Mouse (Mus musculus) kidney, embryonic 15.5 days (tissue): ENCODE results near the gene Mxra7. TPM values are rescaled to one million over a fixed set of nuclear protein-coding genes. Genes with fewer than 3 reads are reported as not detected.

Experiments
- ATAC-seq: fragments of 200-750 bp; cut with Nextera tagmentation; replicated peaks from 2 replicates; pipeline ENCODE4 v1.8.0; 2017; ENCODE audit warnings: moderate TSS enrichment; ENCODE audit not compliant: low FRiP score
- H3K27ac ChIP-seq: fragments of 300-500 bp; sonication (generic); 2 replicates; pipeline ENCODE4 v1.5.1; 2015; ENCODE audit warnings: mild to moderate bottlenecking, inconsistent platforms
- H3K27me3 ChIP-seq: fragments of 300-500 bp; sonication (generic); 2 replicates; pipeline ENCODE4 v1.6.1; 2015; ENCODE audit warnings: inconsistent platforms
- H3K36me3 ChIP-seq: fragments of 300-500 bp; sonication (generic); 2 replicates; pipeline ENCODE4 v1.6.1; 2015; ENCODE audit warnings: inconsistent platforms
- H3K4me1 ChIP-seq: fragments of 300-500 bp; sonication (generic); 2 replicates; pipeline ENCODE4 v1.6.1; 2015; ENCODE audit warnings: inconsistent platforms
- H3K4me2 ChIP-seq: fragments of 300-500 bp; sonication (generic); 2 replicates; pipeline ENCODE4 v1.6.1; 2015; ENCODE audit warnings: moderate library complexity, mild to moderate bottlenecking, inconsistent platforms
- H3K4me3 ChIP-seq: fragments of 300-500 bp; sonication (generic); replicated peaks from 2 replicates; pipeline ENCODE4 v1.5.1; 2015; ENCODE audit warnings: mild to moderate bottlenecking, inconsistent platforms
- H3K9ac ChIP-seq: fragments of 300-500 bp; sonication (generic); 2 replicates; pipeline ENCODE4 v1.6.1; 2015; ENCODE audit warnings: mild to moderate bottlenecking, inconsistent platforms
- H3K9me3 ChIP-seq: fragments of 300-500 bp; sonication (generic); replicated peaks from 2 replicates; pipeline ENCODE4 v1.6.1; 2016; ENCODE audit warnings: inconsistent platforms
- WGBS: fragments of 180-500 bp; shearing (Covaris S2); methylation state at CpG from one replicate; pipeline ENCODE4 v1.1.7; 2015; ENCODE audit warnings: mixed read lengths; 5-methylcytosine and 5-hydroxymethylcytosine counted together
- polyA plus RNA-seq: library from polyadenylated mRNA; unstranded; fragments of >200 nt; fragmentation: Nextera tagmentation; extraction: Ambion mirVana; gene quantifications from 2 replicates; pipeline ENCODE4 v1.2.1, GENCODE M21; 2015

The Mxra7 gene
- polyA plus RNA-seq, 1 experiment from 2014 or later, result 20.8 TPM

DNA sequence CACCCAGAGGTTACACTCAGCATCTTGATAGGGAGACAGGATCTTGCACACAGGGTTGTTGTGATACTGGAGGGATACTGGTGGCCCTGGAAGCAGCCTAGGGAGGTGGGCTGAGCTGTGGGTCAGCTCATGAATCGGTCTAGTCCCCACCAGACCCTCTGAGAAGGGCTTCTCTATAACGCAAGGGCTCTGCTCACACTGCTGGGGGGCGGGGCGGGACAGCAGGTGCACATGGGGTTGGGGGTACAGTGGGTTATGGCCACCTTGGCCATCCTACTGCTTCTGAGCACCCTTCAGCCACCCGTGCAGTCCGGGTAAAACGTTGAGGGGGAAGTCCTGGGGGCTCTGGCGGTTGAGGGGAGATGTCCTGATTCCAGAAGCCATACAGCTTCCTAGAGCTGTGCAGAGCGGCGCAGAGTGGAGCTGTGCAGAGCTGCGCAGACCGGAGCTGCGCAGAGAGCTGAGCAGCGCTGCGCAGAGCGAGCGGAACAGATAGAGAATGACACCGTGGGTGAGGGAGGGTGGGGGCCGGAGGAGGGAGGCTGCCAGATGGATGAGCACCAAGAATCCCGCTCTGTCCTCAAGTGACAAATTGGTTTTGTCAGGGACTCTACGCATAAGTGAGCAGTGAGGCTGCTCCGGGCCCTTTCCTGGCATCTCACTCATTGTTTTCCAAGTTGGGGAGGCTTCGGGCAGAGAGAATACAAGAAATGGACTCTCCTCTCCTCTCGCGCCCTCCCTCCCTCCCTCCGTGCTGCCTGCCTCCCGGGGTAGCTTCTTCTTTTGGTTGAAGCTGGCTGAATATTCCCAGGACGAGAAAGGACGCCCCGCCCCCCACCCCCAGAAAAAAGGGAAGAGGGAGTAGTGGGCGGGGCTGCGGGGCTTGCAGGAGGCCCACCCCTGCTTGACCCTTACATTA lies 16.6 kb downstream of the Mxra7 start:
- Histone ChIP-seq H3K4me2 (peak overlapping the region; percentile 74), H3K9me3 (no peaks in the 10 kb centered on the region), H3K36me3 (no peaks in the 10 kb centered on the region), H3K9ac (peak overlapping the region; percentile 33; the same call in 1 of the 2 replicates), H3K27me3 (peaks cover 4% of the 10 kb centered on the region; the same call in 1 of the 2 replicates), H3K27ac (peak overlapping the region; percentile 85), H3K4me1 (peaks cover 62% of the 10 kb centered on the region), H3K4me3 (peak overlapping the region; percentile 37)
- WGBS, result 14% methylated on average over 30 of the region's 32 CpGs
- ATAC-seq, result peak; percentile 79

DNA sequence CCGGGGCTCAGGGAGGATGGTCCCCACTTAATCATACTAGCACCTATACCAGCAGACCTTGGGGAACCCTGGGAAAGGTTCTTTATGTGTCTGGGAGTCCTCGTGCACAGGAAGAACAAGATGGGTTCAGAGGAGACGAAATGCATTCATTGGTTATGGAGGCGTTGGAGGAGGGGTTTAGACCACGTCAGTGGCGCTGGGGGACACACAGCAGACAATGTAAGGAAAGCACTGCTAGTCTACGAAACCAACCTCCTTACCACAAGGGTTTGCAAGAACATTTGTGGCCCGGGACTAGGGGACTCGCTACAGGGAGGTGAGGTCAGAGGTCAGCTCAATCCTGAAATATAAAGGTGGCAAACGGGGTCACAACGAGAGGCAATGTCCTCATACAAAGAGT lies 17.3 kb downstream of the Mxra7 start:
- Histone ChIP-seq H3K36me3 (no peaks in the 10 kb centered on the region), H3K9ac (no peak overlapping the region), H3K9me3 (no peaks in the 10 kb centered on the region), H3K27ac (no peak overlapping the region), H3K4me3 (no peak overlapping the region), H3K4me1 (peaks cover 61% of the 10 kb centered on the region), H3K4me2 (no peak overlapping the region), H3K27me3 (peaks cover 4% of the 10 kb centered on the region; the same call in 1 of the 2 replicates)
- ATAC-seq, result no peak
- WGBS, result 79% methylated on average over 11 of the region's 11 CpGs

DNA sequence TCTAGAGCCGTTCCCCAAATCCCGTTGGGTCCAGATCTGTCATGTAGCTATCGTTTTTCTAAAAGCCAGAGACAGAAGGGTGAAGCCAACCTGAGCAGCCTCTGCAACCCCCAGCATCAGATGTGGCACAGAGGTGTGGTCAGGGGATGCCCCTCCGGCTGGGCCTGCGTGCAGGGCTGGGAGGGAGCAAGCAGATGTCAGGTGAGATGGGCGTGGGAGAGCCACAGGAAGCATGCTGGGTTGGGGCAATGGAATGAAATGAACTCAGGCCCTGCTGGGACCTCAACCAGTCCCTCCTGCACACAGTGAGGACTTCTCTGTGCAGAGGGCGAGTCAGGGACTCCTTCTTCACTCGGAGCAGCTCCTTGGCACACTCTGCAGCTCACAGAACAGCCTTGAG lies 18.3 kb downstream of the Mxra7 start:
- H3K4me1 ChIP-seq, result peaks cover 52% of the 10 kb centered on the region
- no peak overlapping the region for H3K4me2 ChIP-seq
- H3K9me3 ChIP-seq, result no peaks in the 10 kb centered on the region
- no peak overlapping the region for H3K4me3 ChIP-seq
- H3K9ac ChIP-seq, result no peak overlapping the region
- peaks cover 4% of the 10 kb centered on the region; the same call in 1 of the 2 replicates for H3K27me3 ChIP-seq
- no peaks in the 10 kb centered on the region for H3K36me3 ChIP-seq
- no peak overlapping the region for H3K27ac ChIP-seq
- 83% methylated on average over 8 of the region's 8 CpGs for WGBS
- ATAC-seq, result no peak

- H3K4me2 ChIP-seq, result no peak overlapping the region
- H3K27me3 ChIP-seq, result peaks cover 4% of the 10 kb centered on the region; the same call in 1 of the 2 replicates
- ATAC-seq, result no peak
- H3K4me1 ChIP-seq, result peaks cover 46% of the 10 kb centered on the region
- H3K27ac ChIP-seq, result no peak overlapping the region
- H3K9ac ChIP-seq, result no peak overlapping the region
- no peaks in the 10 kb centered on the region for H3K36me3 ChIP-seq
- WGBS, result 84% methylated on average over 11 of the region's 11 CpGs
- no peaks in the 10 kb centered on the region for H3K9me3 ChIP-seq
- H3K4me3 ChIP-seq, result no peak overlapping the region
Measured at GRCm38 (mm10) chr11:116808811-116809395, 18.9 kb downstream of the Mxra7 start.

DNA sequence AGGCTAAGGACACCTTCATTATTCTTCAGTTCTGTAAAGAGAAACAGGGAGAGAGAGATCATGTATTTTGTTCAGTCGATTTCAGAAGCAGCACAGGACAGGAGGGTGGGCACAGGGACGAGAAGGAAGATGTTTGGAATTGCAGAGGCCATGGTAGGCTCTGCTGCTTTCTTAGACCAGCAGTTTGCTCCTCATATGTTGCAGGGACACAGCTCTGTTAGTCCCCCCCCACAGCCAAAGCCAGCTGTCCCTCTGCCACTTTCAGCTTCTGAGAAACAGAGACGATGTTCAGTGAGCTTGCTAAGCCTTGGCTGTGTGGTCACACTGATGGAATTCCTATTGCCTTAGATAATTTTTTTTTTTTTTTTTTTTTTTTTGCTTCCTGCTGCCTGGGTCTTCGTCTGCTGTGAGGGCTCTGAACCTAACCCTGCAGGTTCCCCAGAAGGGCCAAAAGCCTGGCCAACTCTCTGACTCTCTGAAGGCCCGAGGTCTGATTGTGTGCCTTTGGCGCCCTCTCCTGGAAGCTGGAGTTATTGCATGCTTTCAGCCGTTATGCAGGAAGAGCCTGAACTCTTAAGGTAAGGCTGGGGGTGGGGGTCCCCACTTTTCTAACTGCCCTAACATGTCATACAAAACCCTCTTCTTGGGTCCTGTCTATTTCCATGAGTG lies 19.8 kb downstream of the Mxra7 start:
- Histone ChIP-seq H3K9ac (no peak overlapping the region), H3K27ac (peak overlapping the region; percentile 42), H3K36me3 (no peaks in the 10 kb centered on the region), H3K4me2 (no peak overlapping the region), H3K27me3 (peaks cover 4% of the 10 kb centered on the region; the same call in 1 of the 2 replicates), H3K9me3 (no peaks in the 10 kb centered on the region), H3K4me1 (peaks cover 38% of the 10 kb centered on the region), H3K4me3 (no peak overlapping the region)
- WGBS, result 28% methylated on average over 7 of the region's 7 CpGs
- no peak for ATAC-seq

GRCm38 (mm10) chr11:116807526-116807925 lies 20.3 kb downstream of the Mxra7 start:
- Histone ChIP-seq H3K36me3 (no peaks in the 10 kb centered on the region), H3K4me1 (peaks cover 32% of the 10 kb centered on the region), H3K27ac (peak overlapping the region; percentile 42), H3K9me3 (no peaks in the 10 kb centered on the region), H3K9ac (no peak overlapping the region), H3K27me3 (peaks cover 4% of the 10 kb centered on the region; the same call in 1 of the 2 replicates), H3K4me3 (no peak overlapping the region), H3K4me2 (no peak overlapping the region)
- ATAC-seq, result no peak
- 69% methylated on average over 3 of the region's 3 CpGs for WGBS

- H3K4me2 ChIP-seq, result no peak overlapping the region
- peaks cover 28% of the 10 kb centered on the region for H3K4me1 ChIP-seq
- H3K4me3 ChIP-seq, result no peak overlapping the region
- H3K36me3 ChIP-seq, result no peaks in the 10 kb centered on the region
- H3K9ac ChIP-seq, result no peak overlapping the region
- 50% methylated on average over 7 of the region's 7 CpGs for WGBS
- H3K27ac ChIP-seq, result 0 out of 2 replicates have a peak overlapping the region, but pooled peaks have one; percentile 42
- peaks cover 4% of the 10 kb centered on the region; the same call in 1 of the 2 replicates for H3K27me3 ChIP-seq
- H3K9me3 ChIP-seq, result no peaks in the 10 kb centered on the region
- no peak for ATAC-seq
Measured at GRCm38 (mm10) chr11:116807116-116807515, 20.7 kb downstream of the Mxra7 start.

GRCm38 (mm10) chr11:116806136-116807071 lies 21.4 kb downstream of the Mxra7 start:
- no peak overlapping the region for H3K4me2 ChIP-seq
- peak overlapping the region; percentile 74 for H3K27ac ChIP-seq
- H3K4me3 ChIP-seq, result no peak overlapping the region
- ATAC-seq, result no peak
- H3K27me3 ChIP-seq, result peaks cover 4% of the 10 kb centered on the region; the same call in 1 of the 2 replicates
- no peaks in the 10 kb centered on the region for H3K36me3 ChIP-seq
- no peak overlapping the region for H3K9ac ChIP-seq
- no peaks in the 10 kb centered on the region for H3K9me3 ChIP-seq
- H3K4me1 ChIP-seq, result peaks cover 22% of the 10 kb centered on the region
- WGBS, result 64% methylated on average over 15 of the region's 15 CpGs

GRCm38 (mm10) chr11:116802709-116803108 lies 25.1 kb downstream of the Mxra7 start:
- H3K9me3 ChIP-seq, result no peaks in the 10 kb centered on the region
- no peaks in the 10 kb centered on the region for H3K27me3 ChIP-seq
- 85% methylated on average over 5 of the region's 5 CpGs for WGBS
- no peak overlapping the region for H3K4me3 ChIP-seq
- H3K4me2 ChIP-seq, result no peak overlapping the region
- no peak overlapping the region for H3K9ac ChIP-seq
- H3K4me1 ChIP-seq, result peaks cover 15% of the 10 kb centered on the region
- H3K27ac ChIP-seq, result no peak overlapping the region
- H3K36me3 ChIP-seq, result no peaks in the 10 kb centered on the region
- no peak for ATAC-seq

- Histone ChIP-seq H3K36me3 (no peaks in the 10 kb centered on the region), H3K4me1 (peaks cover 5% of the 10 kb centered on the region), H3K4me2 (no peak overlapping the region), H3K4me3 (no peak overlapping the region), H3K27me3 (no peaks in the 10 kb centered on the region), H3K9me3 (no peaks in the 10 kb centered on the region), H3K9ac (no peak overlapping the region), H3K27ac (no peak overlapping the region)
- WGBS, result 64% methylated on average over 5 of the region's 5 CpGs
- no peak for ATAC-seq
Measured at GRCm38 (mm10) chr11:116801106-116801505, 26.7 kb downstream of the Mxra7 start.

DNA sequence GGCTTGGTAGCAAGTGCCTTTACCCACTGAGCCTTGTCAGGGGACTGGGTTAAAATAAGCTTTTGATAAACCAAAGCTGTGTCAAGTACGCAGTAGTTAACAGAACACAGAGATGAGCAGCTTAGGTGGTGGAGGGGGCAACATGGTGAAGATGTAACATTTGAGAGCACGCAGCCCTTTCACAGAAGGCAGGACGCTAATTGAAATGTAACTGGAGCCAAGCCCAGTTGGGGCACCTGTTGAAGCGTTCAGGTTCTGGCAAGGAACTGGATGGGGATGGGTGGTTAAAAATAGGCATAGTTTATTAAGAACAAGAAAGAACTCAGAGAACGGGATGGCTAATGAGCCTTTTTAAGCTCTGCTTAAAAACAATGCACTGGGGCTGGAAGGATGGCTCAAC lies 28.5 kb downstream of the Mxra7 start:
- no peak overlapping the region for H3K9ac ChIP-seq
- H3K9me3 ChIP-seq, result no peaks in the 10 kb centered on the region
- no peak overlapping the region for H3K4me3 ChIP-seq
- H3K27ac ChIP-seq, result no peak overlapping the region
- no peaks in the 10 kb centered on the region for H3K27me3 ChIP-seq
- no peak overlapping the region for H3K4me2 ChIP-seq
- no peak for ATAC-seq
- peaks cover 5% of the 10 kb centered on the region; the same call in 1 of the 2 replicates for H3K4me1 ChIP-seq
- whole genome bisulfite sequencing, result 79% methylated on average over 5 of the region's 5 CpGs
- no peaks in the 10 kb centered on the region for H3K36me3 ChIP-seq
